Mouse (Mus musculus): ENCODE data around the gene Fgd5. TPM values are rescaled to one million over a fixed set of nuclear protein-coding genes. Genes with fewer than 3 reads are reported as not detected.

The Fgd5 gene
- polyA plus RNA-seq, 1 experiment from 2014 or later = 7.0 TPM

DNA sequence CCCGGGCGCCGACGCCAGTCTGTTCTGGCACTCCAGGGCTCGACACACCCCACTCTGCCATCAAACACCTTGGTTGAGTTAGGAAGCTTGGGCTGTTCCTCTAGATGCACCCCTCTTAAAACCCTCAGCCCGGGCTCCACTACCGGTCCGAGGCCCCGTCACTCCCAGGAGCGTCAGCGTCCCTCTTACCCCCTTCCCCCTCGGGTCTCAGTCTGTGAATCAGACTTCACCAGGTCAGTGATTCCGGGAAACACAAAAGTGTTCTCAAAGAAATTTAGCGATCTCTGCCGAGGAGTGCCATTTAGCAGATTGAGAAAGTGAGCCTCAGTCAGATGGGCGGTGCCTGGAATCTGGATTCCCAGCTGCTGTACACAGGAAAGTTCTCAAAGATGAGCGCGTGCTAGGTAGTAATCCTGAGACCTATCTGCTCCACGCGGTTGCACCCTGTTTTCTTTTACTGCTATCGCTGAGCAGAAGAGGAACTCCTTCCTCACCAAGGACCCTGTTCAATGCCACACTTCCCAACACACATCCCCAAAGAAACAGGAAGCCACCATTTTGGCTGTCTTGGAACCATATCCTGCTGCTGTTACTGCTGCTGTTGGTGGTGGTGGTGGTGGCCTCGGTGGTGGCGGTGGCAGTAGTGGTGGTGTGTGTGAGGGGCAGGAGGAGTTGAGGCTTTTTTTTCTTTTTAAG lies 771 bp downstream of the Fgd5 start:
- peaks cover 8% of the 10 kb centered on the region; the same call in 1 of the 2 replicates for H3K4me1 ChIP-seq (replicated peaks)
- H3K9ac ChIP-seq = peak overlapping the region; percentile 46
- H3K4me3 ChIP-seq (replicated peaks) = peak overlapping the region; percentile 49
- WGBS = 10% methylated on average over 23 of the region's 23 CpGs
- no peaks in the 10 kb centered on the region for H3K36me3 ChIP-seq
- peaks cover 32% of the 10 kb centered on the region for H3K27me3 ChIP-seq (replicated peaks)
- H3K27ac ChIP-seq = no peak overlapping the region
- H3K4me2 ChIP-seq (replicated peaks) = peak overlapping the region; percentile 96
- H3K9me3 ChIP-seq = no peaks in the 10 kb centered on the region
- ATAC-seq = peak; percentile 30; the same call in 1 of the 2 replicates

DNA sequence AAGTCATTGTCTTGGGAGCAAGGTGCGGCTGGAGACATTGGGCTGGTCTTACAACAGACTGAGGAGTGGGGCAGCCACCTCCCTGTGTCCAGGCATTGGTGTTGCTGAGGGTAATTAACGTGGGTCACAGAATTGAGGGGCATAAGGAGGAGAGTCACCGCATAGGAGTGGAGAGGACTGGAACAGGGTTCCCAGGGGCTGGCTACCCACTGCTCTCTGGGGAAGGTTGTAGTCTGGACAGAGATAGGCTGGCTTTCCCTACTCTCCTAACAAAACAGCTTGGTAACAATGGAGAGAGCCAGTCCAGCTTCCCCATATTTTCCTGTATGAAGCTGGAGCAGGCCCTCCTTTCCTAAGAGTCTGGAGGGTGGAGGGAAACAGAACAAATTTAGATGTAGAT lies 1.3 kb downstream of the Fgd5 start:
- peaks cover 30% of the 10 kb centered on the region for H3K27me3 ChIP-seq (replicated peaks)
- no peak for ATAC-seq
- H3K9ac ChIP-seq = no peak overlapping the region
- H3K4me2 ChIP-seq (replicated peaks) = peak overlapping the region; percentile 24; the same call in 1 of the 2 replicates
- peak overlapping the region; percentile 49 for H3K4me3 ChIP-seq (replicated peaks)
- 70% methylated on average over 3 of the region's 3 CpGs for WGBS
- H3K4me1 ChIP-seq (replicated peaks) = peaks cover 8% of the 10 kb centered on the region; the same call in 1 of the 2 replicates
- H3K27ac ChIP-seq = no peak overlapping the region
- H3K9me3 ChIP-seq = no peaks in the 10 kb centered on the region
- H3K36me3 ChIP-seq = no peaks in the 10 kb centered on the region

DNA sequence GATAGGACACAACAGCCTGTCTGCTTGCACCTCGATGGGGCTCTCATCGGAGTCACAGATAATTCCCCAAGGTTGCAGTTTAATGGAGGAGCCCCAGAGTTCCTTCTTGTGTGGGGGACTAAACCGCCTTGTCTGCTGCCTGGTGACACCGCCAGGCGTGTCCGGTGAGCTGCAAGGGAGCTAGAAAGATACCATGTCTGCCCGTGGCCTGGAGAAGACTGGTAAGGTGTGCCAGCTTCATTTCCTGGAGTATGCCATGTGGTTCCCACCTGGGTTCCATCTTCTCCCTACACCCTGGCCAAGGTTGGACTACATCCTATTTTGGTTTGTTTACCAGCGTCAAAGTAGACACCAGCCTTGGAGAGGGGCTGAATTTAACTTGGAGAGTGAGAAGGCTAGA lies 11.4 kb downstream of the Fgd5 start:
- 86% methylated on average over 8 of the region's 8 CpGs for WGBS
- ATAC-seq = no peak
- H3K9me3 ChIP-seq = no peaks in the 10 kb centered on the region

DNA sequence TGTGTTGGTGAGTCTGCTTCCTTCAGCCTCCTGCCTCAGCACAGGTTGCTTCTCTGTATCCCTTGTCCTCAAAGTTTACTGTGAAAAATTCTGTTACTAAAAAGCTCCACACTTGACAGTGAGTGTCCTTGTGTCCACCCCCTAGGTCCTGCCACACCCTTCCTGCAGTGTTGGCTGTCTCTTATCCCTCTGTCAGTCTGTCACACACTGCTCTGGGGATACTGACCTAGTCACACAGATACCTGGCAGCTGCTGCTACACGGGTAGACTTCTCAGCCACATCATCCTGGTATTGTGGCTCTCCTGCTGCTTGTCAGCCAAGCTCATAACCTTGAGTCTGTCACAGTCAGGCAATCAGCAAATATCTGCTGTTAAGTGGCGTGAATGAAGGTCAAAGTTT lies 14.1 kb downstream of the Fgd5 start:
- Histone ChIP-seq H3K4me1 (replicated peaks) (no peaks in the 10 kb centered on the region; the same call in 1 of the 2 replicates), H3K4me2 (replicated peaks) (no peak overlapping the region), H3K27ac (no peak overlapping the region), H3K9me3 (no peaks in the 10 kb centered on the region), H3K36me3 (no peaks in the 10 kb centered on the region), H3K9ac (no peak overlapping the region), H3K27me3 (replicated peaks) (no peaks in the 10 kb centered on the region), H3K4me3 (replicated peaks) (no peak overlapping the region)
- 69% methylated on average over 2 of the region's 2 CpGs for WGBS
- no peak for ATAC-seq

More for the DNA sequence above, 11.4 kb downstream of the Fgd5 start:
- Histone ChIP-seq H3K36me3 (no peaks in the 10 kb centered on the region), H3K4me2 (replicated peaks) (no peak overlapping the region), H3K4me3 (replicated peaks) (no peak overlapping the region), H3K9ac (no peak overlapping the region), H3K4me1 (replicated peaks) (no peaks in the 10 kb centered on the region; the same call in 1 of the 2 replicates), H3K27ac (no peak overlapping the region), H3K27me3 (replicated peaks) (no peaks in the 10 kb centered on the region)

DNA sequence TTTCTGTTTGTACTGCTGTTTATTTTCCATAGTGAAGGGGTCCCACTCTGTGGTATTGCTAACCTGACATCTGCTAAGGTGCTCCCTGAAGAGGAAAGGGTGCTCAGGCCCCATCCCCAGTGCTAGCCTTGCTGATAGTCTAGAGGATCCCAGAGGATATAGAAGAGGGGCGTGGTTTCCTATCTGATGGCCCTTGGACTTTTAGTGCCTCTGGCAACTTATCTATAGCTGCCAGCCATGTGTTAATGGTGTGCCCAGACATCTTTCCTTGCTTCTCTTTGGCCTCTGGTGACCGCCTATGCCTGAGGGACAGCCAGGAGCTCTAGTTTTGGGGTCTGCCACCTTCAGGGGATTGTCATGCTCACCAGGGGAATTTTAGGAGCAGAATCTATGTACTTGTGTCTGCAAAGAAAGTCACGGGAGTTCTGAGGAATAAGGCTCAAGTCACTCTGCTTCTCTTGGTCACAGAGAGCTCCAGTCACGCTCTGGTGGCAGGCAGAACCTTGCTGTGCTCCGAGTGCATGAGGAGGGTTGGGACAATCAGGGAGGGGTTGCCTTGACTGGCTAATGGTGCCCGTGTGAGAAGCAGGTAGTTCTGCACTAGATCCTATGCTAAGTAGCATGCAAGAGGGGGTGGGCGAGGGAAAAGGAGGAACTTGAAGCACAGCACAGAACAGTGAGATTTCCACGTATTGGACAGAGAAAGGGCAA lies 15.3 kb downstream of the Fgd5 start:
- Histone ChIP-seq H3K4me1 (replicated peaks) (no peaks in the 10 kb centered on the region; the same call in 1 of the 2 replicates), H3K4me2 (replicated peaks) (no peak overlapping the region), H3K27me3 (replicated peaks) (no peaks in the 10 kb centered on the region), H3K4me3 (replicated peaks) (no peak overlapping the region), H3K36me3 (no peaks in the 10 kb centered on the region), H3K9me3 (no peaks in the 10 kb centered on the region), H3K9ac (no peak overlapping the region), H3K27ac (no peak overlapping the region)
- 73% methylated on average over 8 of the region's 8 CpGs for WGBS
- ATAC-seq = peak; percentile 76

DNA sequence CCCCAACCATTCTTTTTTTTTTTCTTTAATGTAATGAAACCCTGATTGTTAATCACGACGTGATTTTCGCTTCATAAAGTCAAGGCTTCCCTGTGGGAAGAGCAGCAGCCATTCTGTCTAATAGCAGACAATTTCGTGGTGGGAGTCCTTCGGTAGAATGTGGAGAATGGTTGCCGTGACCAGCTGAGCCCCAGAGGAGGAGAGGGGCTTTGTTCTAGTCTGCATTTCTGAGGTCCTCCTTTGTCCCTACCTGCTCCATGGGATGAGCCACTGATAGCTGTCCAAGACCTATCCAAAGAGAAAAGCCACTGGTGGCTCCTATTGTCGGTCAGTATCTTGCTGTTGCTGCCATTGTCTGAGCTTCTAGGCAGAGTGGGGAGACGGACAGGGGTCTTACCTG lies 17.4 kb downstream of the Fgd5 start:
- H3K36me3 ChIP-seq = no peaks in the 10 kb centered on the region
- ATAC-seq = no peak
- H3K4me3 ChIP-seq (replicated peaks) = no peak overlapping the region
- H3K27ac ChIP-seq = no peak overlapping the region
- no peak overlapping the region for H3K4me2 ChIP-seq (replicated peaks)
- WGBS = 83% methylated on average over 8 of the region's 8 CpGs
- no peaks in the 10 kb centered on the region for H3K9me3 ChIP-seq
- H3K9ac ChIP-seq = no peak overlapping the region
- no peaks in the 10 kb centered on the region for H3K27me3 ChIP-seq (replicated peaks)
- no peaks in the 10 kb centered on the region; the same call in 1 of the 2 replicates for H3K4me1 ChIP-seq (replicated peaks)

DNA sequence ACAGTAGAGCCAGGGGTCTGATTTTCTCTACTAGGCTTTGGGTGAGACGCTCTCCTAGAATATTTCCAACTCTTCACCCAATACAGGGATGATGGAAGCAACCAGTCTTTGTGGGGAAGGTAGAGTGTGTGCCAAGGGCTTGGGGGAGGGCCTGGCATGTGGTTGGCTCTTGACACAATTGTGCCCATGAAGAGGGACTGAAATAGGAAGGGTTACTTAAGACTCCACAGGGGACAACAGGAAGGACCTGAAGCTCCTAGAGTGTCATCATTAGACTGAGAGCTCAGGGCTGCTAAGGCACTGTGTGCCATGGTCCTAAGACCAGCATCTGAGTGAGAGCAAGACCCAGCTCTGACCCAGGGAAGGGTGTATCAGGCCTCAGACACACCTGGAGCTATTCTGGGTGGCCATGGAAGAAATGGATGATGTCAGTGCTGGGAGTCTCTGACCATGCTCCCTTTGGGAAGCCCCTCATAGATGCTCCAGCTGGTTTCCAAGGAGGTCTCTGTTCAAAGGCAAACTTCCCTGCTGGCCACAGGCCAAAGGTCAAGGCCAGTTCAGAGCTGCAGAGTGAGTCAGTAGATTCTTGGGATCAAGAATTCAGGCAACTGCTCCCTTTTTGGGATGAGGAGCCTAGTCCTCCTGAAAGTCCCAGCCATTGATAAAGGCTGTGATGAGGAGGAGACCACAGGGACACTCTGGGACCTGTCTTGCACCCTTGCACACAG lies 24.0 kb downstream of the Fgd5 start:
- Histone ChIP-seq H3K4me1 (replicated peaks) (no peaks in the 10 kb centered on the region), H3K36me3 (no peaks in the 10 kb centered on the region), H3K4me3 (replicated peaks) (no peak overlapping the region), H3K27ac (no peak overlapping the region), H3K9ac (no peak overlapping the region), H3K27me3 (replicated peaks) (no peaks in the 10 kb centered on the region), H3K9me3 (no peaks in the 10 kb centered on the region), H3K4me2 (replicated peaks) (no peak overlapping the region)
- ATAC-seq = no peak
- 90% methylated on average over 1 of the region's 1 CpGs for WGBS

DNA sequence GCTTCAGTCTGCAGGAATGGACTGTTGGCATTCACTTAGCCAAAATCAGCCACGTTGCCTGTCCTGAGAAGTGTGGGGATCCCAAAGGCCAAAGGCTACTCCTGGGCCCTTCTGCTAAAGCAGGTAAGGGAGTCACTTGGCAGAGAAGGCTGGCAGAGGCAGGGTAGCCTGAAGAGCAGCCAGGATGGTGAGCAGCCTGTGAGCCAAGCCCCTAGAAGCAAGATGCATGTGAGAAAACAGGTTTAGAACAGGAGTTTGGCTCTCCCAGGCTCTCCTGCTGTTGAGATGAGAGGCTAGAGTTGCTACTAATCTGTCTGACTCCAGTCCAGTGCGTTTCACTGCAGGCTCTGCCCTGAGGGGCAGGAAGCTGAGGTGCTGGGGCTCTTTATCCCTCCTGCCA lies 25.0 kb downstream of the Fgd5 start:
- H3K4me3 ChIP-seq (replicated peaks) = no peak overlapping the region
- H3K36me3 ChIP-seq = no peaks in the 10 kb centered on the region
- no peak for ATAC-seq
- H3K27ac ChIP-seq = no peak overlapping the region
- no peak overlapping the region for H3K9ac ChIP-seq
- 48% methylated on average over 2 of the region's 2 CpGs for WGBS
- H3K27me3 ChIP-seq (replicated peaks) = no peaks in the 10 kb centered on the region
- H3K4me1 ChIP-seq (replicated peaks) = no peaks in the 10 kb centered on the region
- H3K4me2 ChIP-seq (replicated peaks) = no peak overlapping the region
- H3K9me3 ChIP-seq = no peaks in the 10 kb centered on the region

DNA sequence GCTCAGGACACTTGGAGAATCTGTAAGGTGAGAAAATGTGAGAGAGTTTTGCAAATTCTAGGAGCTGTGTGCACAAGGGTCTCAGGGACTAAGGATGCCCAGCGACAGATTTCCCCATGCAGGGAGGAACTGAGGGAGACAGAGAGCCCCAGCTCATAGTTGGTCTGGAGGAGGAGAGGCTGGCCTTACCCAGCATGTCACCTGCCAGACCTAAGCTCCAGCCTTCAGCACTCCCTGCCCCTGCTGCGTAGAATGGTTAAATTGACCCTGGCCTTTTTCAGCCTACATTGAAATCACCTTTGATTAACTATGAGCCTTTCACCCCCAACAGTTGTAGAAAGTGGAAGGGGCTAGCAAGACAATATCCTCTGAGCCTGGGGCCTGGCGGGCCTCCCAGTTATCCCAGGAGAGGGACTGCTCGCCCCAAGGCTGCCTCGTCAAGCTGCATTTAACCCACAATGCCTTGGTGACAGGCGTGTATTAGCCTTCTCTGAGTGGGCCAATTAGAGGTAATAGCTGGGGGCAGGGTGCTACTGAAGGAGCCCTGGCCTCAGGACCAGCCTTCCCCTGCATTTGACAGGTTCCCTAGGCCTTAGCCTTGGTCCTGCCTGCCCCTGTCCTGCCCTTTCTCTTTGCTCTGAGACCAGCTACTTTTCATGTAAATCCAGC lies 25.6 kb downstream of the Fgd5 start:
- H3K4me3 ChIP-seq (replicated peaks) = no peak overlapping the region
- no peaks in the 10 kb centered on the region for H3K9me3 ChIP-seq
- no peaks in the 10 kb centered on the region for H3K27me3 ChIP-seq (replicated peaks)
- H3K4me2 ChIP-seq (replicated peaks) = no peak overlapping the region
- H3K36me3 ChIP-seq = no peaks in the 10 kb centered on the region
- H3K9ac ChIP-seq = no peak overlapping the region
- H3K4me1 ChIP-seq (replicated peaks) = no peaks in the 10 kb centered on the region
- no peak for ATAC-seq
- no peak overlapping the region for H3K27ac ChIP-seq
- WGBS = 63% methylated on average over 6 of the region's 6 CpGs

DNA sequence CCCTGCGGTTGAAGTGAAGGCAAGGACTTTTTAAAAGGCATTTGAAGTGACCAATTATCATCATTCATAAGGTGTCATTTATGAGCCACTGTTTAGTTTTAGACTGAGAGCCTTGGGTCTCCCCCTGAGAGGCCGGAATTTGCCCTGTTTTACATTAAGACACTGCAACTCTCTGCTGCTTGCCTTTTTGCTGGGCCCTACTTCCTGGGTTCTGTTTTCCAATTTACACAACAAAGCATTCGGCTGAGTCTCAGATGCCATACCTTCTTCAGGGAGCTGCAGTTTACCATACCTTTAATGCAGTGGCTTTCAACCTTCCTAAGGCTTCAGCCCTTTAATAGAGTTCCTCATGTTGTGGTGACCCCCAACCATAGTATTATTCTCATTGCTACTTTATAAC lies 26.1 kb downstream of the Fgd5 start:
- no peaks in the 10 kb centered on the region for H3K36me3 ChIP-seq
- WGBS = 56% methylated on average over 3 of the region's 3 CpGs
- no peak for ATAC-seq
- H3K9ac ChIP-seq = no peak overlapping the region
- H3K4me1 ChIP-seq (replicated peaks) = no peaks in the 10 kb centered on the region
- no peak overlapping the region for H3K4me3 ChIP-seq (replicated peaks)
- no peak overlapping the region for H3K27ac ChIP-seq
- no peaks in the 10 kb centered on the region for H3K27me3 ChIP-seq (replicated peaks)
- no peaks in the 10 kb centered on the region for H3K9me3 ChIP-seq
- no peak overlapping the region for H3K4me2 ChIP-seq (replicated peaks)

DNA sequence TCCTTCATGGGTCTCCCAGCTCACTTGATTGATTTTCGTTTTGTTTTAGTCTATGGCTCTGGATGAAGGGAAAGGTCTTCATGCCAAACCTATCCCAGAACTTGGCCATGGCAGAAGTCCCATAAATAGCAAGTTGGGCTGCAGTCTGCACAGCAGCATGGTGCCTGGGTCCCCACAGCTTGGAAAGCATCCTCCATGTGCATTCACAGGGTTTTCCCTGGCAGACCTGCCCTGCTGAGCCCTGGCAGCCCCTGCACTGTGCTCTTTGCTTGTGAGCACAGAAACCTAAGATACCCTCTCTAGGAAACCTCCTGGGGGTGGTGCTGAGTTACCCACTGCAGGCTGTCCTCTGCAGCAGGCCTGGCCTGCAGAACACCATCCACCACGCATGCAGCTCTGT lies 32.2 kb downstream of the Fgd5 start:
- Histone ChIP-seq H3K36me3 (no peaks in the 10 kb centered on the region), H3K9me3 (no peaks in the 10 kb centered on the region), H3K27ac (no peak overlapping the region), H3K4me1 (replicated peaks) (no peaks in the 10 kb centered on the region), H3K27me3 (replicated peaks) (no peaks in the 10 kb centered on the region), H3K4me2 (replicated peaks) (no peak overlapping the region), H3K4me3 (replicated peaks) (no peak overlapping the region), H3K9ac (no peak overlapping the region)
- no peak for ATAC-seq
- WGBS = 85% methylated on average over 2 of the region's 2 CpGs

DNA sequence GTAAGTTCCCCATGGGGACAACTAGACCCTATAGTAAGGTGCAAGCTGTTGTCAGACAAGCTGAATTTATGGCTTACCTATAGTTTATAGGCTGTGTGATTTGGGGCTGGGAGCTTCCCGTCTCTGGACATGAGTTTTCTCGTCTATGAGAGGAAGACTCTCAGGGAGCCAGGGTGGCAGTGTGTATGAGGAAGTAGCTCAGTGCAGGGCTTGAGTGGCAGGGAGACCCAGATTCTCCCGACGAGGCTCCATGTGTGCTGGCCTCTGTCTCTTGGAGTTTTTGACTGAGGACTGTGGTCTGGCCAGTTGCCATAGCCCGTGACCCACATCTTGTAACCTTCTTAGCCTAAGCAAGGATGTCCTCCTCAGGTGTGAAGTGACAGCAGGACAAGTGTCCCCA lies 33.7 kb downstream of the Fgd5 start:
- Histone ChIP-seq H3K9ac (no peak overlapping the region), H3K27ac (no peak overlapping the region), H3K4me2 (replicated peaks) (no peak overlapping the region), H3K27me3 (replicated peaks) (no peaks in the 10 kb centered on the region), H3K4me3 (replicated peaks) (no peak overlapping the region), H3K9me3 (no peaks in the 10 kb centered on the region), H3K36me3 (no peaks in the 10 kb centered on the region), H3K4me1 (replicated peaks) (no peaks in the 10 kb centered on the region)
- no peak for ATAC-seq
- WGBS = 68% methylated on average over 5 of the region's 5 CpGs

All from intestine, embryonic 15.5 days (tissue).